Mouse (Mus musculus) ES-E14 (cell line): ENCODE data around the gene Zbtb8os. TPM values are rescaled to one million over a fixed set of nuclear protein-coding genes. Genes with fewer than 3 reads are reported as not detected.

Experiments used
- DNase-seq: peaks from one replicate; pipeline ENCODE4 v3.0.0-alpha.2; 2013; ENCODE audit warnings: low read depth, low spot score
- H3K27ac ChIP-seq: 2 replicates; pipeline ENCODE4 v1.5.1; 2012; ENCODE audit warnings: low read depth, mild to moderate bottlenecking, low read length, moderate library complexity, mixed read lengths; ENCODE audit not compliant: poor library complexity, insufficient read depth, severe bottlenecking
- H3K36me3 ChIP-seq: 2 replicates; pipeline ENCODE4 v1.6.1; 2012; ENCODE audit warnings: mild to moderate bottlenecking, low read length, moderate library complexity, mixed read lengths; ENCODE audit not compliant: control insufficient read depth, poor library complexity, insufficient read depth, severe bottlenecking
- H3K4me1 ChIP-seq, 2 experiments: fragments of 150-350 bp in 1 of 2; sonication (generic) in 1 of 2; 2 replicates each; pipeline ENCODE4 v1.6.1; 2012; ENCODE audit warnings: low read length in 2 of 2, mild to moderate bottlenecking in 1 of 2, mixed read lengths in 1 of 2; ENCODE audit not compliant: control insufficient read depth in 2 of 2, insufficient read depth in 2 of 2, poor library complexity in 1 of 2
- H3K4me3 ChIP-seq, 2 experiments: fragments of 150-350 bp in 1 of 2; sonication (generic) in 1 of 2; 2 replicates each; pipeline ENCODE4 v1.5.1; 2012; ENCODE audit warnings: low read length in 2 of 2, low read depth in 1 of 2, mild to moderate bottlenecking in 1 of 2, mixed read lengths in 1 of 2; ENCODE audit not compliant: insufficient read depth in 1 of 2, poor library complexity in 1 of 2, severe bottlenecking in 1 of 2
- H3K9ac ChIP-seq: 2 replicates; pipeline ENCODE4 v1.6.1; 2012; ENCODE audit warnings: low read depth, mild to moderate bottlenecking, low read length, mixed read lengths; ENCODE audit not compliant: poor library complexity, insufficient read depth, severe bottlenecking
- H3K9me3 ChIP-seq: fragments of 150-350 bp; sonication (generic); 2 replicates; pipeline ENCODE4 v1.6.1; 2012; ENCODE audit warnings: low read depth, mild to moderate bottlenecking, low read length; ENCODE audit not compliant: control insufficient read depth, insufficient read depth
- CHD2 ChIP-seq: IDR thresholded peaks from 2 replicates; pipeline ENCODE4 v1.6.1; 2014; ENCODE audit warnings: mild to moderate bottlenecking, low read depth, low read length, inconsistent platforms
- HCFC1 ChIP-seq: IDR thresholded peaks from 2 replicates; pipeline ENCODE4 v1.6.1; 2012; ENCODE audit warnings: low read length, inconsistent platforms, borderline replicate concordance; ENCODE audit not compliant: insufficient read depth
- MAFK ChIP-seq: IDR thresholded peaks from 2 replicates; pipeline ENCODE4 v1.6.1; 2014; ENCODE audit warnings: mild to moderate bottlenecking, low read depth, low read length, inconsistent platforms; ENCODE audit not compliant: insufficient read depth
- ZC3H11A ChIP-seq: IDR thresholded peaks from 2 replicates; pipeline ENCODE4 v1.6.1; 2012; ENCODE audit warnings: low read depth, mild to moderate bottlenecking, inconsistent platforms, low read length, borderline replicate concordance
- ZNF384 ChIP-seq: IDR thresholded peaks from 2 replicates; pipeline ENCODE4 v1.6.1; 2012; ENCODE audit warnings: low read depth, low read length, inconsistent platforms
- in situ Hi-C, 2 experiments: fragments of 600-800 bp; cut with MboI; formaldehyde crosslinking; loops; one replicate each; pipeline ENCODE4 v1.15.1; 2025; ENCODE audit warnings: low sequenced_read_pairs in 2 of 2, inconsistent platforms in 1 of 2; ENCODE audit not compliant: unreplicated experiment in 2 of 2
- total RNA-seq: library from RNA; depleted of rRNA; stranded (reverse); fragments of 300-350 nt; gene quantifications from 2 replicates; pipeline ENCODE4 v1.2.3, GENCODE M21; 2012

Zbtb8os gene
- total RNA-seq, 1 experiment = 59.9 TPM

DNA sequence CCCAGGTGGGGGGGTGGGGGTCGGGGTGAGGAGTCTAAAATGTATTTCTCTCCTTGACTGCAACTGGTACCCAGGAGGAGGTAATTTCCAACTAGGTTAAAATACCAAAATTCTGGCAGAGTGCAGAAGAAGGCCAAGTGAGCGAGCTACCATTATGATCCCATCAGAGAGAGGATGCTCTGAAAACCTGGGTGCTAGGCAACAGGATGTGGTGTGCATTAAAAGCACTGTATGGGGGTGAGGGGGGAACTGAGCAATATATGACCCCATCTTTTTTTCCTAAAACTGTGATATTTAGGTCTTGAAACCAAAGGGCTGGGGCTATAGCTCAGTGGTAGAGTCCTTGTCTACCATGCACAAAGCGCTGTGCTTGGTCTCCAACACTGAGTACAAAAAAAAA is 28.9 kb downstream of the Zbtb8os start:
- Histone ChIP-seq H3K4me3 (no peak overlapping the region), H3K36me3 (peaks cover 28% of the 10 kb centered on the region), H3K9ac (no peak overlapping the region), H3K27ac (no peak overlapping the region), H3K4me1 (peaks cover 5 to 14% of the 10 kb centered on the region in 2 experiments), H3K9me3 (no peaks in the 10 kb centered on the region)
- in situ Hi-C loops = no loop called here
- no peak for TF ChIP-seq MAFK
- no peak for TF ChIP-seq CHD2
- no peak for TF ChIP-seq ZNF384
- no peak for TF ChIP-seq HCFC1
- TF ChIP-seq ZC3H11A = no peak
- no peak for DNase-seq

DNA sequence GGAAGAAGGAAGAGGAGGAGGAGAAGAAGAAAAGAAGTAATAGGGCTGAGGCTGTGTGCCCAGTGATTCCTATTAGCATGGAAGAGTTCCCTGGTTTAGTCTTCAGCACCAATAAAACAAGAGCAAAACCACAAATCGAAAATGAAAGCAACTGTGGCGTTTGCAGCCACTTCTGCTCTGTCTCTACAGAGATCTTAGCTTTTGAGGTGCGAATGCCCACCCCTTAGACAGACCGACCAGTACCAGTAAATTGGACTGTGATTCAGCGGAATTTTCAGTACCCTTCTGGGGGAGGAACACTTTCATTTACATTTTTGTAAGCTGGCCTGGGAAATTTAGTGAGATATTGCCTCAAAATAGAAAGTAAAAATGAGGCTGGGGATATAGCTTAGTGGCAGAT is 29.7 kb downstream of the Zbtb8os start:
- Histone ChIP-seq H3K36me3 (peaks cover 22% of the 10 kb centered on the region), H3K27ac (no peak overlapping the region), H3K4me1 (peaks cover 9 to 16% of the 10 kb centered on the region in 2 experiments), H3K9me3 (no peaks in the 10 kb centered on the region), H3K9ac (no peak overlapping the region), H3K4me3 (no peak overlapping the region)
- no peak for DNase-seq
- in situ Hi-C loops = no loop called here
- TF ChIP-seq ZNF384 (no peak), HCFC1 (no peak), ZC3H11A (no peak), MAFK (no peak), CHD2 (no peak)

DNA sequence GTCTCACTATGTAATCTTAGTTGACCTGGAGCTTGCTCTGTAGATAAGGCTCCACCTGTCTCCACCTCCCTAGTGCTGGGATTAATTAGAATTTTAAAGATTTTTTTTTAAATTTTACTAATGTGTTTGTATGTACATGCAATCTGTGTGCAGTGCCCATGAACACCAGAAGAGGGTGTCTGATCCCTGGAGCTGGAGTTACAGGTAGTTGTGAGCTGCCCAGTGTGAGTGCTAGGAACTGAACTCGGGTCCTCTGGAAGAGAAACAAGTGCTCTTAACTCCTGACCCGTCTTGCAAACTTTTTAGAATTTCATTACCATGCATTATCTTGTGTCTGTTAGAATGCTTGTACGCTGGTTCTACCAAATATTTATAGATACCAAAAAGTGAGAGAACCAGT is 35.9 kb downstream of the Zbtb8os start:
- TF ChIP-seq CHD2 (no peak), ZC3H11A (no peak), ZNF384 (no peak), HCFC1 (no peak), MAFK (no peak)
- no peak for DNase-seq

DNA sequence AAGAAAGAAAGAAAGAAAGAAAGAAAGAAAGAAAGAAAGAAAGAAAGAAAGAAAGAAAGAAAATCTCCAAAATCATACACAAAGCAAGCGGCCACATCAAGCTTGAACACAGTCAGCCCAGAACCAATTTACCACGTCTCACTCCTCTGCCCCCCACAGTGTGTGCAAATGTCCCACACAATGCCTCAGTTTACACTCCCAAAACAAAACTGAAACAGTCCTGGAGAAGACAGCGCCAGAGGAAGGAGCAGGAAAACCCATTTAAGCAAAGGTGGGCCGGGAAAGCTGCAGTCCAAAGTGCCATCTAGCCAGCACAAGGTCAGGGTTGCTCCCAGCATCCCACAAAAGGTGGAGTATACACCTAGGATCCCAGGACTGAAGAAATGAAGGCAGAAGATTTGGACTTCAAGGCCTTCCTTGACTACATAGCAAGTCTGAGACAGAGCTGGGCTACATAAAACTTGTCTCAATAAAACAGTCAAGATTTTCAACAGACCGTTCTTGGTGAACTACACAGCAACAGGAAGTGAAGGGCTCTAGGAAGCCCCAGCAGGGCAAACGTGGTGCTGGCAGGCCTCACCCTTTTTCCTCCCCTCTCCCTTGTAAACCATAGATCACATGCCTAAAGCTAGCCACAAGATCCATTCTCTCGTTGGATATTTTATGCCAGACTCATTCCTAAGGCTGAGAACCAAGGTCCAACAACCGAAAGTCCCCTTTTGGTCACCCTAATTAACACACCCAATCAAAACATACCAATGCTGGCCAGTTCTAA is 37.9 kb downstream of the Zbtb8os start:
- peak overlapping the region; percentile 57 to 83 for H3K4me3 ChIP-seq
- H3K36me3 ChIP-seq = no peaks in the 10 kb centered on the region; the same call in 1 of the 2 replicates
- H3K9ac ChIP-seq = peak overlapping the region; percentile 74
- H3K27ac ChIP-seq = peak overlapping the region; percentile 92
- in situ Hi-C loops = no loop called here
- DNase-seq = no peak
- H3K4me1 ChIP-seq = peaks cover 5 to 6% of the 10 kb centered on the region in 2 experiments; a peak in 2 of 4 replicates
- TF ChIP-seq CHD2 = no peak
- no peak for TF ChIP-seq HCFC1
- no peak for TF ChIP-seq ZC3H11A
- no peak for TF ChIP-seq ZNF384
- TF ChIP-seq MAFK = no peak
- no peaks in the 10 kb centered on the region for H3K9me3 ChIP-seq

More for the DNA sequence above, 35.9 kb downstream of the Zbtb8os start:
- Histone ChIP-seq H3K4me3 (no peak overlapping the region), H3K36me3 (peaks cover 8% of the 10 kb centered on the region), H3K27ac (no peak overlapping the region), H3K9ac (no peak overlapping the region), H3K4me1 (peaks cover 5 to 6% of the 10 kb centered on the region in 2 experiments; a peak in 2 of 4 replicates), H3K9me3 (no peaks in the 10 kb centered on the region)
- in situ Hi-C loops = no loop called here
